Mouse (Mus musculus): ENCODE data around the gene Recql. TPM values are rescaled to one million over a fixed set of nuclear protein-coding genes. Genes with fewer than 3 reads are reported as not detected.
A peak's percentile ranks its signal among the peaks of the same experiment; 100 is the strongest.

Gene Recql
- total RNA-seq, 1 experiment, result 22.6 TPM

GRCm38 (mm10) chr6:142347431-142348385 lies 39.2 kb downstream of the Recql start:
- H3K27ac ChIP-seq (ENCODE audit: insufficient read depth, low read depth, low read length, poor library complexity, severe bottlenecking), result no peak overlapping the region
- in situ Hi-C loops (cut with MboI; ENCODE audit: low sequenced_read_pairs in 2 of 2, unreplicated experiment in 2 of 2), result no loop called here
- H3K4me1 ChIP-seq (ENCODE audit: control insufficient read depth in 2 of 2, insufficient read depth in 2 of 2, low read length in 2 of 2, poor library complexity in 1 of 2), result no peaks in the 10 kb centered on the region
- H3K4me3 ChIP-seq (ENCODE audit: insufficient read depth in 1 of 2, low read depth in 1 of 2, low read length in 2 of 2, poor library complexity in 1 of 2, severe bottlenecking in 1 of 2), result no peak overlapping the region
- H3K9ac ChIP-seq (ENCODE audit: insufficient read depth, low read depth, low read length, poor library complexity, severe bottlenecking), result no peak overlapping the region
- no peak for DNase-seq (ENCODE audit: low read depth, low spot score)
- no peaks in the 10 kb centered on the region for H3K9me3 ChIP-seq (ENCODE audit: control insufficient read depth, insufficient read depth, low read depth, low read length)
- no peaks in the 10 kb centered on the region for H3K36me3 ChIP-seq (ENCODE audit: control insufficient read depth, insufficient read depth, low read length, poor library complexity, severe bottlenecking)
- TF ChIP-seq ZC3H11A (IDR thresholded peaks at IDR 0.05; ENCODE audit: borderline replicate concordance, low read depth, low read length) (no peak), HCFC1 (IDR thresholded peaks at IDR 0.05; ENCODE audit: borderline replicate concordance, insufficient read depth, low read length) (no peak), CHD2 (IDR thresholded peaks at IDR 0.05; ENCODE audit: low read depth, low read length) (no peak), ZNF384 (IDR thresholded peaks at IDR 0.05; ENCODE audit: low read depth, low read length) (no peak), MAFK (IDR thresholded peaks at IDR 0.05; ENCODE audit: insufficient read depth, low read depth, low read length) (no peak)

GRCm38 (mm10) chr6:142346181-142347110 lies 40.4 kb downstream of the Recql start:
- DNase-seq (ENCODE audit: low read depth, low spot score), result no peak
- in situ Hi-C loops (cut with MboI; ENCODE audit: low sequenced_read_pairs in 2 of 2, unreplicated experiment in 2 of 2), result no loop called here
- Histone ChIP-seq H3K4me1 (ENCODE audit: control insufficient read depth in 2 of 2, insufficient read depth in 2 of 2, low read length in 2 of 2, poor library complexity in 1 of 2) (no peaks in the 10 kb centered on the region), H3K27ac (ENCODE audit: insufficient read depth, low read depth, low read length, poor library complexity, severe bottlenecking) (no peak overlapping the region), H3K4me3 (ENCODE audit: insufficient read depth in 1 of 2, low read depth in 1 of 2, low read length in 2 of 2, poor library complexity in 1 of 2, severe bottlenecking in 1 of 2) (peak overlapping the region; percentile 83 to 94), H3K36me3 (ENCODE audit: control insufficient read depth, insufficient read depth, low read length, poor library complexity, severe bottlenecking) (no peaks in the 10 kb centered on the region), H3K9me3 (ENCODE audit: control insufficient read depth, insufficient read depth, low read depth, low read length) (no peaks in the 10 kb centered on the region), H3K9ac (ENCODE audit: insufficient read depth, low read depth, low read length, poor library complexity, severe bottlenecking) (no peak overlapping the region; the same call in 1 of the 2 replicates)
- TF ChIP-seq HCFC1 (IDR thresholded peaks at IDR 0.05; ENCODE audit: borderline replicate concordance, insufficient read depth, low read length) (no peak), ZC3H11A (IDR thresholded peaks at IDR 0.05; ENCODE audit: borderline replicate concordance, low read depth, low read length) (no peak), ZNF384 (IDR thresholded peaks at IDR 0.05; ENCODE audit: low read depth, low read length) (no peak), MAFK (IDR thresholded peaks at IDR 0.05; ENCODE audit: insufficient read depth, low read depth, low read length) (no peak)

GRCm38 (mm10) chr6:142345440-142346038 lies 41.3 kb downstream of the Recql start, which contains the start of gene Pyroxd1:
Gene Pyroxd1, plus strand, starts transcription at chr6:142345654.
- H3K36me3 ChIP-seq (ENCODE audit: control insufficient read depth, insufficient read depth, low read length, poor library complexity, severe bottlenecking), result no peaks in the 10 kb centered on the region
- H3K9ac ChIP-seq (ENCODE audit: insufficient read depth, low read depth, low read length, poor library complexity, severe bottlenecking), result peak within 1 kb of the TSS; percentile 82
- TF ChIP-seq HCFC1 (IDR thresholded peaks at IDR 0.05; ENCODE audit: borderline replicate concordance, insufficient read depth, low read length) (peak; percentile 79), ZC3H11A (IDR thresholded peaks at IDR 0.05; ENCODE audit: borderline replicate concordance, low read depth, low read length) (no peak), CHD2 (IDR thresholded peaks at IDR 0.05; ENCODE audit: low read depth, low read length) (0 out of 2 replicates have a peak, but pooled peaks have one; percentile 36), MAFK (IDR thresholded peaks at IDR 0.05; ENCODE audit: insufficient read depth, low read depth, low read length) (no peak), ZNF384 (IDR thresholded peaks at IDR 0.05; ENCODE audit: low read depth, low read length) (no peak)
- H3K9me3 ChIP-seq (ENCODE audit: control insufficient read depth, insufficient read depth, low read depth, low read length), result no peaks in the 10 kb centered on the region
- DNase-seq (ENCODE audit: low read depth, low spot score), result peak; percentile 87
- no peaks in the 10 kb centered on the region for H3K4me1 ChIP-seq (ENCODE audit: control insufficient read depth in 2 of 2, insufficient read depth in 2 of 2, low read length in 2 of 2, poor library complexity in 1 of 2)
- in situ Hi-C loops (cut with MboI; ENCODE audit: low sequenced_read_pairs in 2 of 2, unreplicated experiment in 2 of 2), result no loop called here
- H3K4me3 ChIP-seq (ENCODE audit: insufficient read depth in 1 of 2, low read depth in 1 of 2, low read length in 2 of 2, poor library complexity in 1 of 2, severe bottlenecking in 1 of 2), result peak within 1 kb of the TSS; percentile 83 to 94
- peak within 1 kb of the TSS; percentile 49; the same call in 1 of the 2 replicates for H3K27ac ChIP-seq (ENCODE audit: insufficient read depth, low read depth, low read length, poor library complexity, severe bottlenecking)

- DNase-seq (ENCODE audit: low read depth, low spot score), result peak; percentile 21
- in situ Hi-C loops (cut with MboI; ENCODE audit: low sequenced_read_pairs in 2 of 2, unreplicated experiment in 2 of 2), result no loop called here
- Histone ChIP-seq H3K36me3 (ENCODE audit: control insufficient read depth, insufficient read depth, low read length, poor library complexity, severe bottlenecking) (no peaks in the 10 kb centered on the region), H3K9ac (ENCODE audit: insufficient read depth, low read depth, low read length, poor library complexity, severe bottlenecking) (no peak overlapping the region), H3K4me3 (ENCODE audit: insufficient read depth in 1 of 2, low read depth in 1 of 2, low read length in 2 of 2, poor library complexity in 1 of 2, severe bottlenecking in 1 of 2) (no peak overlapping the region), H3K9me3 (ENCODE audit: control insufficient read depth, insufficient read depth, low read depth, low read length) (no peaks in the 10 kb centered on the region), H3K4me1 (ENCODE audit: control insufficient read depth in 2 of 2, insufficient read depth in 2 of 2, low read length in 2 of 2, poor library complexity in 1 of 2) (no peaks in the 10 kb centered on the region), H3K27ac (ENCODE audit: insufficient read depth, low read depth, low read length, poor library complexity, severe bottlenecking) (no peak overlapping the region)
- no peak for TF ChIP-seq ZC3H11A (IDR thresholded peaks at IDR 0.05; ENCODE audit: borderline replicate concordance, low read depth, low read length)
Measured at GRCm38 (mm10) chr6:142343561-142343960, 43.3 kb downstream of the Recql start.
